Mouse (Mus musculus) hindbrain, postnatal 0 days (tissue): ENCODE results near the gene Arrdc5. TPM values are rescaled to one million over a fixed set of nuclear protein-coding genes. Genes with fewer than 3 reads are reported as not detected.

Experiments used
- ATAC-seq: fragments of 200-750 bp; cut with Nextera tagmentation; 2 replicates; pipeline ENCODE4 v1.8.0; 2017; ENCODE audit warnings: mild to moderate bottlenecking, moderate TSS enrichment, moderate library complexity
- DNase-seq: peaks from one replicate; pipeline ENCODE4 v3.0.0-alpha.2; 2015; ENCODE audit warnings: low spot score
- H3K27ac ChIP-seq: fragments of 300-500 bp; sonication (generic); 2 replicates; pipeline ENCODE4 v1.5.1; 2014; ENCODE audit warnings: mild to moderate bottlenecking
- H3K27me3 ChIP-seq: fragments of 300-500 bp; sonication (generic); 2 replicates; pipeline ENCODE4 v1.6.1; 2014; ENCODE audit warnings: low read length, mixed read lengths; ENCODE audit not compliant: insufficient read depth
- H3K36me3 ChIP-seq: fragments of 300-500 bp; sonication (generic); 2 replicates; pipeline ENCODE4 v1.6.1; 2014; ENCODE audit warnings: low read length, mixed read lengths; ENCODE audit not compliant: insufficient read depth
- H3K4me1 ChIP-seq: fragments of 300-500 bp; sonication (generic); 2 replicates; pipeline ENCODE4 v1.6.1; 2014; ENCODE audit warnings: antibody characterized with exemption, low read length, mixed read lengths; ENCODE audit not compliant: insufficient read depth
- H3K4me2 ChIP-seq: fragments of 300-500 bp; sonication (generic); 2 replicates; pipeline ENCODE4 v1.6.1; 2014; ENCODE audit warnings: low read depth, mild to moderate bottlenecking, low read length, moderate library complexity, mixed read lengths
- H3K4me3 ChIP-seq: fragments of 300-500 bp; sonication (generic); 2 replicates; pipeline ENCODE4 v1.5.1; 2014; ENCODE audit warnings: low read length
- H3K9ac ChIP-seq: fragments of 300-500 bp; sonication (generic); replicated peaks from 2 replicates; pipeline ENCODE4 v1.6.1; 2014; ENCODE audit warnings: mild to moderate bottlenecking, low read length, moderate library complexity, mixed read lengths
- H3K9me3 ChIP-seq: fragments of 300-500 bp; sonication (generic); 2 replicates; pipeline ENCODE4 v1.6.1; 2016; ENCODE audit warnings: low read length, mixed read lengths
- CTCF ChIP-seq: IDR thresholded peaks from 2 replicates; pipeline ENCODE4 v1.5.1; 2016; ENCODE audit warnings: antibody characterized with exemption, control low read depth, low read depth
- WGBS: fragments of 180-500 bp; shearing (Covaris S2); extraction: QIAGEN DNeasy Blood & Tissue Kit; methylation state at CpG from one replicate; pipeline ENCODE4 v1.1.7; 2014; 5-methylcytosine and 5-hydroxymethylcytosine counted together
- polyA plus RNA-seq: library from polyadenylated mRNA; unstranded; fragments of >200 nt; fragmentation: Nextera tagmentation; extraction: Ambion mirVana; gene quantifications from 2 replicates; pipeline ENCODE4 v1.2.1, GENCODE M21; 2015
- total RNA-seq: library from RNA; depleted of rRNA; stranded (reverse); fragments of >200 nt; gene quantifications from 2 replicates; pipeline ENCODE4 v1.2.3, GENCODE M21; 2014

Gene Arrdc5
- total and polyA plus RNA-seq, 2 experiments from 2014 or later, result not detected

DNA sequence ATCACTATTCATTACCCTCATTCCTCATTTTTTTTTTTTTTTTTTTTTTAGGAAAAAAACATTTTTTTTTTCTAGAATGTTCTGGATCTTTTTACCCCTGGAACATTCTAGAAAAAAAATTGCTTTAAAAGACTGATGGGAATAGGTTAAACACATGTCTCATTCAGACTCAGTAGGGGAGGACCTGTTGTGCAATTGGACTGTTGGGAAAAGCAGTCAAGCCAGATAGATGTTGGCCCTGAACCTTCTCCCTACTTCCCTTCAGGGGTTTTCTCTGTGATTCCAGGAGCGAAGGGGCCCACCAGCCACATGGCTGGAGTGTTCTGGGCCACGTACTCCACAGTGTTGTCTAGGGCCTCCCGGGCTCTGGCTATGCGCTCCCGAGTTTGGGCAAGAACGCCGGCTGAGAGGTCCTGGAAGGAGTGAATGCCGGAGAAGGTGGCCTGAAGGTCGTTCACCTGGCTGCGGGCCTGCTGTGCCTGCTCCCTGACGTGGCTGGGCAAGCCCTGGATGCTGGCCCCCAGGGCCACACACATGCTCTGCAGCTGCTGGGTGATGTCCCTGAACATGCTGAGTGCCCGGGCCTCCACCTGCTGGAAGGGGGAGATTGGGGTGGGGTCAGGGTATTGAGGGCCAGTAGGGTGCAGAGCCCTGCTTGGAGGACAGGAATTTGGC lies 20.5 kb downstream of the Arrdc5 start:
- H3K27me3 ChIP-seq, result no peaks in the 10 kb centered on the region
- no peak overlapping the region for H3K9ac ChIP-seq
- H3K27ac ChIP-seq, result no peak overlapping the region
- H3K4me1 ChIP-seq, result no peaks in the 10 kb centered on the region
- no peak for TF ChIP-seq CTCF
- H3K9me3 ChIP-seq, result no peaks in the 10 kb centered on the region
- ATAC-seq, result no peak
- 93% methylated on average over 12 of the region's 12 CpGs for WGBS
- no peaks in the 10 kb centered on the region for H3K36me3 ChIP-seq
- DNase-seq, result no peak
- no peak overlapping the region for H3K4me2 ChIP-seq
- H3K4me3 ChIP-seq, result no peak overlapping the region

DNA sequence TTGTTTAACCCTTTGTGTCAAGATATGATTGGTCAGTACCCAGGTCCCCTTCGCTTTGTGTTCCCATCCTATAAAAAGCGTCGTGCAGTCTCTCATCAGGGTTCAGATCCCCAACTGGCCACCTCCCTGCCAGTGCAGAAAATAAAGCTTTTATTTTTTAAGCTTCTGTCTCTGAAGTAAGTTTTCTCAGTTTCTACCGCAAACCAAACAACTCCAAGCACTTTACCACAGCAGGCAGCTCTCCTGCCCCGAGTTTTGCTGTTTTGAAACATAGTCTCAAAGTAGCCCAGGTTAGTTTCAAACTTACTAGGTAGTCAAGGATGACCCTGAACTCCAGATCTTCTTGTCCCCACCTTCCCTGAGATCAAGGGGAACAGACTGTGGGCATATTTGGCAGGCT lies 21.7 kb downstream of the Arrdc5 start:
- 86% methylated on average over 5 of the region's 5 CpGs for WGBS

DNA sequence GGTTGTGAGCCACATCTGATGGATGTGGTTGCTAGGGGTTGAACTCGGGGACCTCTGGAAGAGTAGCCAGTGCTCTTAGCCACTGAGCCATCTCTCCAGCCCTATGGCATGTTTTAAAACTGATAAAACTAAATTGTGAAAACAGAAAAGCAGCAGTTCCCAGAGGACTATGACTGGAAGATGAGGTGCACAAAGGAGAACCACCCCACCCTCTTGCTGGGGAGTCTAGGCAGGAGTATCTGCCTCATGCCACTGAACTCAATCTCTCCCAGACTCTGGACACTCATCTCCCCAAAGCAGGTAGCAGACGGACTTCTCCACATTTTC lies 22.6 kb downstream of the Arrdc5 start:
- no peaks in the 10 kb centered on the region for H3K36me3 ChIP-seq
- ATAC-seq (no peak), DNase-seq (no peak)
- peak overlapping the region; percentile 69; the same call in 1 of the 2 replicates for H3K27ac ChIP-seq
- no peak overlapping the region for H3K4me2 ChIP-seq
- no peaks in the 10 kb centered on the region for H3K9me3 ChIP-seq
- no peak overlapping the region for H3K9ac ChIP-seq
- WGBS, result 33% methylated on average over 2 of the region's 2 CpGs
- H3K4me3 ChIP-seq, result no peak overlapping the region
- no peaks in the 10 kb centered on the region for H3K27me3 ChIP-seq
- no peak for TF ChIP-seq CTCF
- no peaks in the 10 kb centered on the region for H3K4me1 ChIP-seq

More for the DNA sequence above, 21.7 kb downstream of the Arrdc5 start:
- Histone ChIP-seq H3K27me3 (no peaks in the 10 kb centered on the region), H3K9me3 (no peaks in the 10 kb centered on the region), H3K36me3 (no peaks in the 10 kb centered on the region), H3K4me1 (no peaks in the 10 kb centered on the region), H3K4me2 (no peak overlapping the region), H3K27ac (no peak overlapping the region), H3K9ac (no peak overlapping the region), H3K4me3 (no peak overlapping the region)
- ATAC-seq (no peak), DNase-seq (no peak)
- TF ChIP-seq CTCF, result no peak

DNA sequence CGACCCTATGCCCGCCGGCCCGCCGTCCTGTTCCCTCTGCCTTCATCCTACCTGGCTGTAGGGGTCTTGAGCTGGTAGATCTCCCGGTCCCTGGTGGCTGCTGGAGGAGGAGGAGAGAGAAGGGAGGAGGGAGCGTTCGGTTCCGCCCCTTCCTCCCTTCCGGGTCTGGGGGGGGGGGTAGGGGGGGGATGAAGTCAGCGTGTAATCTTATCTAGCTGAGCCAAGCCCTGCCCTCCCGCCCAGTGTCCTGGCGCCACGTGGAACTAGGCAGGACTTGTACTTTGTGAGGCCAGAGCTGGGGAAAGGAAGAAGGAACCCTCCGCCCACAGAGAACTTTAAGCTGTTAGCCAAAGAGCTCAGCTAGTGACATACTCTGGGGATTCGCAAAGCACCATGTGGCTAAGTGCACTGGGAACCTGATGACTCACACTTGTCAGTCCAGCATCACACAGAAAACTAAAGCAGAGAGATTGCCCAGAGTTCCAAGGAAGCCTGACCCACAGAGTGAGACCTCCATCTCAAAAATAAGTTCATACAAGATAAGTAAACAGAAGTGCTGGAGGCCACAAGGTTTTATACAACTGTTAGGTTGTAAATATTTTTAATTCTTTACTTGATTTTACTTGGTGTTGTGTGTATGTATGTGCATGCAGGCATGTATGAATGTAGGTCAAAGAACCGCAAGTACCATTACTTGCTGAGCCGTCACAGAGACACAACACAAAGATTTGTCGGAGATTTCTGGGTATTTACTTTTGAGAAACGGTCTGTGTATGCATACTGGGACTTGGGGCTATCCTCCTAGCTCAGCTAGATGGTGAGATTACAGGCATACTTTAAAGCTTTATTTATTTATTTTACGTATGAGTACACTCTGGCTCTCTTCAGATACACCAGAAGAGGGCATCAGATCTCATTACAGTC lies 23.2 kb downstream of the Arrdc5 start, which contains the start of gene Ticam1:
Gene Ticam1 (minus strand): TSS at position 144 of the 924 bp plus-strand sequence.
- Histone ChIP-seq H3K4me2 (peak within 1 kb of the TSS; percentile 76), H3K27ac (peak within 1 kb of the TSS; percentile 69), H3K36me3 (no peaks in the 10 kb centered on the region), H3K9ac (peak within 1 kb of the TSS; percentile 58), H3K4me3 (peak within 1 kb of the TSS; percentile 44), H3K27me3 (no peaks in the 10 kb centered on the region), H3K9me3 (no peaks in the 10 kb centered on the region), H3K4me1 (no peaks in the 10 kb centered on the region)
- WGBS, result 11% methylated on average over 15 of the region's 21 CpGs
- ATAC-seq, result peak; percentile 89
- peak; percentile 53 for TF ChIP-seq CTCF
- peak; percentile 82 for DNase-seq

DNA sequence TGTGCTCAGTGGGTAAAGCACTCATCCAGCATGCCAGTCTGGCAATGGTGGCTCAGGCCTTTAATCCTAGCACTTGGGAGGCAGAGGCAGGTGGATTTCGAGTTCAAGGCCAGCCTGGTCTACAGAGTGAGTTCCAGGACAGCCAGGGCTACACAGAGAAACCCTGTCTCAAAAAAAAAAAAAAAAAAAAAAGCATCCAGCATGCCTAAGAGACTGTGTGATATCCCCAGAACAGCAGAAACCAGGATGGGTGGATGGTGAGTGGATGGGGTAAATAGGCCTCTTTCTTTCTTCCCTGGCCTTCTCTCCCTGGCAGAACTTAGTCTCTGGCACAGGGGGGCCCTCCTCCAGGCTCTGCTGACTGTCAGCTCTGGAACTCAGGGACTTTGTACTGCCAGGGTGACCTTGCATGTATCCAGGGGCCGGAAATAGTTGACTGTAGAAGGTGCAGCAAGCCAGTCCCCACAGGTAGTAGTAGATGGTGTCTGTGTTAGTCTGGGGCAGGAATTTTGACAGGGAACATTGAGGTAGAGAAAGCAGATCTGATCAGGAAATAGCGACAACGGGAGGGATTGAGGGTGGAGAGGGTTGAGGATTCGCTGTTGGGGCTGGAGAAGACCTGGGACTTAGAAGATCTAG lies 24.1 kb downstream of the Arrdc5 start:
- no peaks in the 10 kb centered on the region for H3K27me3 ChIP-seq
- no peak for DNase-seq
- H3K9ac ChIP-seq, result peak overlapping the region; percentile 58
- peak overlapping the region; percentile 76 for H3K4me2 ChIP-seq
- peak overlapping the region; percentile 44 for H3K4me3 ChIP-seq
- H3K9me3 ChIP-seq, result no peaks in the 10 kb centered on the region
- no peak for TF ChIP-seq CTCF
- peak overlapping the region; percentile 69 for H3K27ac ChIP-seq
- no peaks in the 10 kb centered on the region for H3K36me3 ChIP-seq
- no peaks in the 10 kb centered on the region for H3K4me1 ChIP-seq
- 25% methylated on average over 5 of the region's 5 CpGs for WGBS
- ATAC-seq, result peak; percentile 6

DNA sequence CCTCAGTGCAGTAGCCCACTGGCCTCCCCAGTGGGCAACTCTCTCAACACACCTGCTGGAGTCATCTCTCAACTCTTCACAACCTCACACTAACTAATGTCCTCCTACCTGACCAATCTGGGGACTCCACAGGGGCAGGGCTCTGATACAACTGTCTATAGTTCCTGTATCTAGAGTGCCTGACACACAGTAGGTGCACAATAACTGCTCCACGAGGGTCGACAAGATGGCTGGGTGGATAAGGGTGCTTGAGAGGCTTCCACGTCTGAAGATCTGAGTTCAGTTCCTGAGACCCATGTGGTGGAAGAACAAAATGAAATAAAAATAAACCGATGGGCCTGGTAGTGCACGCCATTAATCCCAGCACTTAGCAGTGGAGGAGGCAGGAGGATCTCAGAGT lies 26.1 kb downstream of the Arrdc5 start:
- Histone ChIP-seq H3K9ac (no peak overlapping the region), H3K27me3 (no peaks in the 10 kb centered on the region), H3K4me2 (no peak overlapping the region), H3K4me1 (no peaks in the 10 kb centered on the region), H3K36me3 (no peaks in the 10 kb centered on the region), H3K27ac (no peak overlapping the region), H3K9me3 (no peaks in the 10 kb centered on the region), H3K4me3 (no peak overlapping the region)
- DNase-seq (no peak), ATAC-seq (no peak)
- WGBS, result 89% methylated on average over 5 of the region's 5 CpGs
- TF ChIP-seq CTCF, result no peak
